Mouse (Mus musculus) embryonic facial prominence, embryonic 12.5 days (tissue): Measurements from ENCODE around the gene Gm9903. TPM values are rescaled to one million over a fixed set of nuclear protein-coding genes. Genes with fewer than 3 reads are reported as not detected.
A peak's percentile ranks its signal among the peaks of the same experiment; 100 is the strongest.

ENCODE experiments used
- ATAC-seq: fragments of 200-750 bp; cut with Nextera tagmentation; 2 replicates; pipeline ENCODE4 v1.8.0; 2017; ENCODE audit not compliant: insufficient number of reproducible peaks, insufficient read depth, low FRiP score, low TSS enrichment
- H3K27ac ChIP-seq: fragments of 300-500 bp; sonication (generic); 2 replicates; pipeline ENCODE4 v1.5.1; 2016; ENCODE audit warnings: mild to moderate bottlenecking
- H3K27me3 ChIP-seq: fragments of 300-500 bp; sonication (generic); 2 replicates; pipeline ENCODE4 v1.6.1; 2016; ENCODE audit warnings: mild to moderate bottlenecking, moderate library complexity
- H3K36me3 ChIP-seq: fragments of 300-500 bp; sonication (generic); 2 replicates; pipeline ENCODE4 v1.6.1; 2016; ENCODE audit warnings: mild to moderate bottlenecking
- H3K4me1 ChIP-seq: fragments of 300-500 bp; sonication (generic); 2 replicates; pipeline ENCODE4 v1.6.1; 2016
- H3K4me2 ChIP-seq: fragments of 300-500 bp; sonication (generic); replicated peaks from 2 replicates; pipeline ENCODE4 v1.6.1; 2016; ENCODE audit warnings: mild to moderate bottlenecking, moderate library complexity
- H3K4me3 ChIP-seq: fragments of 300-500 bp; sonication (generic); 2 replicates; pipeline ENCODE4 v1.5.1; 2016; ENCODE audit warnings: mild to moderate bottlenecking
- H3K9ac ChIP-seq: fragments of 300-500 bp; sonication (generic); 2 replicates; pipeline ENCODE4 v1.6.1; 2016; ENCODE audit warnings: mild to moderate bottlenecking, moderate library complexity
- H3K9me3 ChIP-seq: fragments of 300-500 bp; sonication (generic); 2 replicates; pipeline ENCODE4 v1.6.1; 2016; ENCODE audit warnings: mild to moderate bottlenecking, moderate library complexity
- WGBS: fragments of 180-500 bp; shearing (Covaris S2); methylation state at CpG from one replicate; pipeline ENCODE4 v1.1.7; 2016; 5-methylcytosine and 5-hydroxymethylcytosine counted together
- polyA plus RNA-seq: library from polyadenylated mRNA; unstranded; fragments of >200 nt; fragmentation: Nextera tagmentation; extraction: Ambion mirVana; gene quantifications from 2 replicates; pipeline ENCODE4 v1.2.1, GENCODE M21; 2016

Gm9903 gene
- 0.38 and 0.83 TPM in 2 replicates for polyA plus RNA-seq

DNA sequence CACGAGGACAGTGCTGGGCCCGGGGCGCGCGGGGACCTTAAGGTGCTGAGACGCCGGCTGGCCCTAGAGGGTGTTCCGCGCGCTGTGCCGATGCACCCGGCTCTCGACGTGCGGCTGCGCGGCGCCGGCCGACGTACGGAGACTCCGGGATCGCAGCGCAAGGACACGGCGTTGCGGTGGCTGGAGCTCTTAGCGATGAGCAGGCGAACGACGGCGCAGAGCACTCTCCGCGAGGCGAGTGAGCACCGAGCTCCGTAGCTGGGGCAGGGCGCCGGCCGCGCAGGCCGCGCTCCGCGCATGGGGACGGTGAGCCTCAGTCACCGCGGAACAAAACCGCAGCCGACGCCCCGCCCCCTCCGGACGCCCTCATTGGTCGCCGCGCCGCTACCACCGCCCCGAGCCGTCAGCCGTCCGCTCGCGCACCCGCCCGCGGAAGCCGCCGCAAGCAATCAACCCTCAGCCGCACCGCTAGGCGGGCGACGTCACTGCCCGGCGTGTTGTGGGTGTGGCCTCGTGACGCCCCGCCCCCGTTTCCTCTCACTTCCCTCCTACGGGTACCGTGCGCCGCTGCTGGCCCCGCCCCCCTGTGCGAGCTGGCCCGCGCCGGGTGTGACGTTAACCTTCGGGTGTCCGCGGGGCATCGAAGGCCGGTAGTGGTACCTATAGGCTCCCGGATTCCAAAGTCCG is at the start of gene Gm9903, which contains the start of gene Fam53a:
Gene Gm9903 (plus strand): TSS at position 625 of the 687 bp plus-strand sequence.
Gene Fam53a (minus strand): TSS at position 335 of the 687 bp plus-strand sequence.
- WGBS = under 1% methylated on average over 94 of the region's 99 CpGs
- no peaks in the 10 kb centered on the region for H3K27me3 ChIP-seq
- H3K9ac ChIP-seq = peak within 1 kb of the TSS; percentile 79
- peak within 1 kb of the TSS; percentile 78 for H3K4me2 ChIP-seq
- H3K4me3 ChIP-seq = peak within 1 kb of the TSS; percentile 81
- H3K27ac ChIP-seq = peak within 1 kb of the TSS; percentile 89
- peak; percentile 94 for ATAC-seq
- H3K9me3 ChIP-seq = no peaks in the 10 kb centered on the region
- H3K36me3 ChIP-seq = 0 out of 2 replicates have a peak, but pooled peaks cover under 1% of the 10 kb centered on the region
- H3K4me1 ChIP-seq = peaks cover 17% of the 10 kb centered on the region

GRCm38 (mm10) chr5:33580336-33580735 is 49.4 kb upstream of the Gm9903 start:
- Histone ChIP-seq H3K4me3 (no peak overlapping the region), H3K4me1 (no peaks in the 10 kb centered on the region), H3K9ac (no peak overlapping the region), H3K9me3 (no peaks in the 10 kb centered on the region), H3K27me3 (no peaks in the 10 kb centered on the region), H3K36me3 (no peaks in the 10 kb centered on the region), H3K27ac (no peak overlapping the region), H3K4me2 (no peak overlapping the region)
- 81% methylated on average over 1 of the region's 1 CpGs for WGBS
- no peak for ATAC-seq

- 79% methylated on average over 18 of the region's 18 CpGs for WGBS
- H3K4me2 ChIP-seq = no peak overlapping the region
- H3K27ac ChIP-seq = no peak overlapping the region
- ATAC-seq = no peak
- H3K27me3 ChIP-seq = no peaks in the 10 kb centered on the region
- H3K4me1 ChIP-seq = no peaks in the 10 kb centered on the region
- H3K36me3 ChIP-seq = no peaks in the 10 kb centered on the region
- no peak overlapping the region for H3K4me3 ChIP-seq
- H3K9ac ChIP-seq = no peak overlapping the region
- no peaks in the 10 kb centered on the region for H3K9me3 ChIP-seq
These were observed 42.1 kb upstream of the Gm9903 start for GRCm38 (mm10) chr5:33587498-33588058.

DNA sequence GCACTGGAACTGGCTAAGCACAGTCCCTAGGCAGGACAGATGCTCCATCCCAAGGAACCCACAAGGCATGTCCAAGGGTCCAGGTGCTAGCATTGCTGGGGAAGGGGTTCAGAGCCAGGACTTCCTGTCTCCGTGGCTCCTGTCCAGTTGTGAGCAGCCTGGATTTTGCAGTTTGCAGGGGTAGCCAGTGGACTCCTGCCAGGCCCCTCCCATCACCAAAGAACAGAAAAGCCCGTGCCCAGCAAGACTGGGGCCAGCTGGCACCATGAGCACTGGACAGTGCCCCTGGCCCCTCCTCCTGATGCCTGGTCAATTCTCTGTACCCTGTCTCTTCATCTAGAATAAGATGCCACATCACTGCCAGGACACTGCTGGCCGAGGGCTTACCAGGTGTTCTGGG is 41.7 kb upstream of the Gm9903 start:
- Histone ChIP-seq H3K4me1 (no peaks in the 10 kb centered on the region), H3K9ac (no peak overlapping the region), H3K27me3 (no peaks in the 10 kb centered on the region), H3K4me2 (no peak overlapping the region), H3K27ac (no peak overlapping the region), H3K4me3 (no peak overlapping the region), H3K36me3 (no peaks in the 10 kb centered on the region), H3K9me3 (no peaks in the 10 kb centered on the region)
- ATAC-seq = no peak
- WGBS = 69% methylated on average over 3 of the region's 3 CpGs

- Histone ChIP-seq H3K9ac (no peak overlapping the region), H3K4me3 (no peak overlapping the region), H3K36me3 (no peaks in the 10 kb centered on the region), H3K4me1 (no peaks in the 10 kb centered on the region), H3K27me3 (no peaks in the 10 kb centered on the region), H3K4me2 (no peak overlapping the region), H3K27ac (no peak overlapping the region), H3K9me3 (no peaks in the 10 kb centered on the region)
- WGBS = 71% methylated on average over 5 of the region's 5 CpGs
- ATAC-seq = no peak; the same call in 1 of the 2 replicates
These were observed 40.4 kb upstream of the Gm9903 start for GRCm38 (mm10) chr5:33589221-33589888.

DNA sequence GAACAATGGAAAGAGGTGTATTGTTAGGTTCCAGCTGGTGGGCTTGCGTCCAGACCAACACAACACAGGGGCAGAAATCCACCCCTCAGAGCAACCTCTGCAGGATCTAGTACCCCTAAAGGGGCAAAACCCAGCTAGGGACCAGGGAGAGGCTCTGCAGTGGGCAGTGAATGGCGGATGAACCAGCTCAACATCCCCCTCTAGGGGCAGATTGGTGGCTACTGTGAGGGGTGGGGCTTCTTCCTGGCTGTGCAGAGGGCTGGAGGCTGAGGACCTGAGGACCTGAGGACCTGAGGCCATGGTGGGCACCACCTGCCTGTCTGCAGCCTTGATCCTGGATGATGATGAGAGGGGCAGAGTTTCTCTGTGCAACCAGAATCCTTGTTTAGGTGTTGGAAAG is 36.1 kb upstream of the Gm9903 start:
- ATAC-seq = no peak; the same call in 1 of the 2 replicates
- 34% methylated on average over 2 of the region's 2 CpGs for WGBS
- no peaks in the 10 kb centered on the region for H3K27me3 ChIP-seq

DNA sequence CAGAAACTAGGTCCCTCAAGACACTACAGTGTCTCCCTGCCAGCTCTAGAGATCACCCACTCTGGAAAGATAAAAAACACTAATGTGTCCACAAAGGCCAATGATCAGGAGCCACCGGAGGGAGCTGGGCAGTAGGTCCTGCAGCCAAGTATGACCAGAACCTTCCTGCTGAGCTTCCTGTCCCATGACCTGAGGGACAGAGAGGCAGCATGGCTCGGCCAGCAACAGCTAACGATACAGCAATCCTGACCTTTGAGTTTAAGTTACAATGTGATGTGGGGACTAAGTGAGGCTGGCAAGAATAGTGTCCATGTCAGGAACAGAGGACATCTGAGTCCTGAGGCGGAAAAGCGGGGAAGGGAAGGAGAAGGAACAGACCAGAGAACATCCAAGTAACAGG is 24.4 kb upstream of the Gm9903 start:
- Histone ChIP-seq H3K4me1 (no peaks in the 10 kb centered on the region), H3K27ac (no peak overlapping the region), H3K4me2 (no peak overlapping the region), H3K27me3 (no peaks in the 10 kb centered on the region), H3K36me3 (peaks cover 52% of the 10 kb centered on the region), H3K4me3 (no peak overlapping the region), H3K9ac (no peak overlapping the region), H3K9me3 (no peaks in the 10 kb centered on the region)
- ATAC-seq = no peak
- WGBS = 85% methylated on average over 5 of the region's 5 CpGs

More for the DNA sequence above, 36.1 kb upstream of the Gm9903 start:
- Histone ChIP-seq H3K4me2 (no peak overlapping the region), H3K4me3 (no peak overlapping the region), H3K36me3 (peaks cover 9% of the 10 kb centered on the region; the same call in 1 of the 2 replicates), H3K4me1 (no peaks in the 10 kb centered on the region), H3K27ac (no peak overlapping the region), H3K9ac (no peak overlapping the region), H3K9me3 (no peaks in the 10 kb centered on the region)

GRCm38 (mm10) chr5:33606631-33607030 is 23.1 kb upstream of the Gm9903 start:
- Histone ChIP-seq H3K27me3 (no peaks in the 10 kb centered on the region), H3K27ac (no peak overlapping the region), H3K9me3 (no peaks in the 10 kb centered on the region), H3K9ac (no peak overlapping the region), H3K36me3 (peaks cover 53% of the 10 kb centered on the region), H3K4me3 (no peak overlapping the region), H3K4me2 (no peak overlapping the region), H3K4me1 (no peaks in the 10 kb centered on the region)
- 79% methylated on average over 7 of the region's 7 CpGs for WGBS
- no peak for ATAC-seq

DNA sequence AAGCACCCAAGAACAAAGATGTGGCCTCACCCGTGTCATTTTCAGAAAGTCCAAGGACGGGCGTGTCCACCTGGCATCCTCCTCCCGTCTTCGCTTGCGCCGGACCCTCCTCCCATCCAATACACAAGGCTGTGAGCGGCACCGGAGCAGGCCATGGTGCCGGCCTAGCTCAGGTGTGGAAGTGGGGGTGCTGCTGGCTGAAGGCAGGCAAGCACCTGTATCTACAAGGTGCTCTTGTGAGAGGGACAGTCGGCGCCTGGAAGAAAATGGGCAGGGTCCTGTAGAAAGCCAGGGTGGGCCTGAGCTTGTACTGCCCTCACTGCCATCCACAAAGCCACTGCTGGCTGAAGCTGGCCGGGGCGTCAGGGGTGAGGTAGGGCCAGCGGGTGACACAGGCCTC is 22.3 kb upstream of the Gm9903 start:
- Histone ChIP-seq H3K9ac (no peak overlapping the region), H3K4me1 (no peaks in the 10 kb centered on the region), H3K9me3 (no peaks in the 10 kb centered on the region), H3K4me3 (no peak overlapping the region), H3K27ac (no peak overlapping the region), H3K27me3 (no peaks in the 10 kb centered on the region), H3K36me3 (peaks cover 61% of the 10 kb centered on the region), H3K4me2 (no peak overlapping the region)
- ATAC-seq = no peak
- WGBS = 97% methylated on average over 15 of the region's 15 CpGs

- 81% methylated on average over 1 of the region's 1 CpGs for WGBS
- Histone ChIP-seq H3K4me3 (no peak overlapping the region), H3K27ac (no peak overlapping the region), H3K36me3 (peaks cover 74% of the 10 kb centered on the region), H3K9me3 (no peaks in the 10 kb centered on the region), H3K9ac (no peak overlapping the region), H3K27me3 (no peaks in the 10 kb centered on the region), H3K4me2 (no peak overlapping the region), H3K4me1 (no peaks in the 10 kb centered on the region)
- ATAC-seq = no peak
These were observed 20.5 kb upstream of the Gm9903 start for GRCm38 (mm10) chr5:33609226-33609625.

GRCm38 (mm10) chr5:33611795-33612194 is 17.9 kb upstream of the Gm9903 start:
- Histone ChIP-seq H3K36me3 (peaks cover 60% of the 10 kb centered on the region), H3K4me3 (no peak overlapping the region), H3K27ac (no peak overlapping the region), H3K27me3 (no peaks in the 10 kb centered on the region), H3K9ac (no peak overlapping the region), H3K4me2 (no peak overlapping the region), H3K9me3 (no peaks in the 10 kb centered on the region), H3K4me1 (no peaks in the 10 kb centered on the region)
- no peak for ATAC-seq
- 97% methylated on average over 1 of the region's 1 CpGs for WGBS

- Histone ChIP-seq H3K4me3 (no peak overlapping the region), H3K27ac (no peak overlapping the region), H3K4me2 (no peak overlapping the region), H3K9me3 (no peaks in the 10 kb centered on the region), H3K27me3 (no peaks in the 10 kb centered on the region), H3K9ac (no peak overlapping the region), H3K4me1 (no peaks in the 10 kb centered on the region), H3K36me3 (peaks cover 36% of the 10 kb centered on the region)
- WGBS = 84% methylated on average over 6 of the region's 6 CpGs
- no peak for ATAC-seq
These were observed 15.3 kb upstream of the Gm9903 start for GRCm38 (mm10) chr5:33614391-33614790.
